Mouse (Mus musculus): ENCODE measurements around the gene Eya2. TPM values are rescaled to one million over a fixed set of nuclear protein-coding genes. Genes with fewer than 3 reads are reported as not detected.

Gene Eya2
- total and polyA plus RNA-seq, 2 experiments from 2014 or later, result 10.0 to 20.1 TPM

DNA sequence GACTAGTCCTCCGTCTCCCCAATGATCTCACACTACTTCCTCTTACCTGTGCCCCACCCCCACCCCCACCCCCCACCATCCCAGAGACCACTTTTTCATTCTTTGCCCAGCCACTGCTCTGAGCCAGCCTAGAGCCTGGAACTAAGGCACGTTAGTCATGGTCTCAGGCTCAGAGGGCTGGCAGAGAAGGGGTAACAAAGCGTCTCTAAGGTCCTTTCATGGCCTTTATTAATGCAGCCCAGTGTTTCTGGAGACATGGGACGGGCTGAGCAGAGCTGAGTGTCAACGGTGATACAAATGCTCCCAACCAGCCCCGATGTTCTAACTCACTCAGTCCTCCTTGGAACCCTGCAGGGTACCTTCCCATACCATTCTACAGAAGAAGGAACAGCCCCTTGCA, 30.2 kb upstream of the Eya2 start:
- Histone ChIP-seq H3K9me3 (ENCODE audit: low read length) (no peaks in the 10 kb centered on the region), H3K36me3 (ENCODE audit: insufficient read depth, low read length) (no peaks in the 10 kb centered on the region), H3K9ac (replicated peaks; ENCODE audit: low read length) (no peak overlapping the region), H3K4me1 (ENCODE audit: insufficient read depth, low read length) (peaks cover 7% of the 10 kb centered on the region), H3K4me2 (ENCODE audit: low read depth, low read length) (no peak overlapping the region), H3K27ac (no peak overlapping the region), H3K4me3 (ENCODE audit: low read length) (no peak overlapping the region), H3K27me3 (ENCODE audit: insufficient read depth, low read length) (no peaks in the 10 kb centered on the region; the same call in 1 of the 2 replicates)
- ATAC-seq (peak; percentile 57; the same call in 1 of the 2 replicates), DNase-seq (ENCODE audit: low spot score) (peak; percentile 51)
- no peak for TF ChIP-seq CTCF (IDR thresholded peaks at IDR 0.05; ENCODE audit: low read depth)
- 23% methylated on average over 6 of the region's 6 CpGs for WGBS

GRCm38 (mm10) chr2:165566898-165567297, 27.9 kb upstream of the Eya2 start:
- H3K36me3 ChIP-seq (ENCODE audit: insufficient read depth, low read length), result no peaks in the 10 kb centered on the region
- no peak overlapping the region for H3K9ac ChIP-seq (replicated peaks; ENCODE audit: low read length)
- TF ChIP-seq CTCF (IDR thresholded peaks at IDR 0.05; ENCODE audit: low read depth), result no peak
- no peaks in the 10 kb centered on the region for H3K9me3 ChIP-seq (ENCODE audit: low read length)
- H3K27me3 ChIP-seq (ENCODE audit: insufficient read depth, low read length), result no peaks in the 10 kb centered on the region
- peaks cover 7% of the 10 kb centered on the region for H3K4me1 ChIP-seq (ENCODE audit: insufficient read depth, low read length)
- no peak overlapping the region for H3K4me2 ChIP-seq (ENCODE audit: low read depth, low read length)
- no peak for ATAC-seq
- no peak overlapping the region for H3K4me3 ChIP-seq (ENCODE audit: low read length)
- no peak overlapping the region for H3K27ac ChIP-seq
- WGBS, result 73% methylated on average over 6 of the region's 6 CpGs
- DNase-seq (ENCODE audit: low spot score), result no peak

DNA sequence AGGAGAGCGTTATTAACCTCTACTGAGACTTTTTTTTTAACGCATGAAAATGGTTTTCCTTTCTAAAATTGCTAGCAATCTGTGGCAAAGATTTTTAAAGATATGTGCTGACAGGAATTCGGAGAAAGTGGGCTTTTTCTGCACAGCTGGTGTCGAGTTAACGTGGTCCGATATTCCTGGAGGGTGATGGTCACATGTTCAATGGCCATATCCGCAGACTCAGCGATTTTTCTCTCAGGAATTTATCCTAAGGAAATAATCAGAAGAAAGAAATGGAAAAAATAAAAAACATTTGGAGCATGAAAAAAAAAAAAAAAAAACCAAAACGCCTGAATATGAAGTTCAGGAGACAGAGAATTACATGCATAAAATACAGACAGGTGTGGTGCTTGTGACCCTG, 27.0 kb upstream of the Eya2 start:
- WGBS, result 65% methylated on average over 9 of the region's 9 CpGs
- Histone ChIP-seq H3K36me3 (ENCODE audit: insufficient read depth, low read length) (no peaks in the 10 kb centered on the region), H3K4me3 (ENCODE audit: low read length) (no peak overlapping the region), H3K4me2 (ENCODE audit: low read depth, low read length) (no peak overlapping the region), H3K4me1 (ENCODE audit: insufficient read depth, low read length) (peaks cover 7% of the 10 kb centered on the region), H3K27ac (no peak overlapping the region), H3K27me3 (ENCODE audit: insufficient read depth, low read length) (no peaks in the 10 kb centered on the region), H3K9ac (replicated peaks; ENCODE audit: low read length) (no peak overlapping the region), H3K9me3 (ENCODE audit: low read length) (no peaks in the 10 kb centered on the region)
- no peak for TF ChIP-seq CTCF (IDR thresholded peaks at IDR 0.05; ENCODE audit: low read depth)
- DNase-seq (ENCODE audit: low spot score) (no peak), ATAC-seq (no peak)

DNA sequence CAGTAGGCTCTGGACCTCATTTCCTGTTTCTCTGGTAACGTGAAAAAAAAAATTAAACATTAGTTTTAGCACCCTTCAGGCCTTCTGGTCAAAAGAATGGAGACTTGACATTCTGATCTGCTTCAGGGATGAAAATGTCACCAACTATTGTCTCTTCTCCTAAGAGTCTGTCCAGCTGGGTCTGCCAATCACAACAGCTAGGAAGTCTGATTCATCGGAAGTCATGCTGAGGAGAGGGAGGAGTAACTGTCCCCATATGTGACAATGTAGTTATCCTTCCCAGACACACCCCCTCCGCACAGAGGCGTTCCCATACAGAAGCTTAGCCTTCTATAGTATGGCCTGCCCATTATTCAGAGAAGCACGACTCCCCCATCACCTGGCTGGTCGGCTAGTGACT, 25.9 kb upstream of the Eya2 start:
- no peak overlapping the region for H3K9ac ChIP-seq (replicated peaks; ENCODE audit: low read length)
- no peak for ATAC-seq
- H3K9me3 ChIP-seq (ENCODE audit: low read length), result no peaks in the 10 kb centered on the region
- H3K27me3 ChIP-seq (ENCODE audit: insufficient read depth, low read length), result no peaks in the 10 kb centered on the region
- no peaks in the 10 kb centered on the region for H3K36me3 ChIP-seq (ENCODE audit: insufficient read depth, low read length)
- H3K4me3 ChIP-seq (ENCODE audit: low read length), result no peak overlapping the region
- no peak overlapping the region for H3K4me2 ChIP-seq (ENCODE audit: low read depth, low read length)
- H3K27ac ChIP-seq, result no peak overlapping the region
- no peaks in the 10 kb centered on the region for H3K4me1 ChIP-seq (ENCODE audit: insufficient read depth, low read length)
- no peak for DNase-seq (ENCODE audit: low spot score)
- no peak for TF ChIP-seq CTCF (IDR thresholded peaks at IDR 0.05; ENCODE audit: low read depth)
- 32% methylated on average over 6 of the region's 6 CpGs for WGBS

DNA sequence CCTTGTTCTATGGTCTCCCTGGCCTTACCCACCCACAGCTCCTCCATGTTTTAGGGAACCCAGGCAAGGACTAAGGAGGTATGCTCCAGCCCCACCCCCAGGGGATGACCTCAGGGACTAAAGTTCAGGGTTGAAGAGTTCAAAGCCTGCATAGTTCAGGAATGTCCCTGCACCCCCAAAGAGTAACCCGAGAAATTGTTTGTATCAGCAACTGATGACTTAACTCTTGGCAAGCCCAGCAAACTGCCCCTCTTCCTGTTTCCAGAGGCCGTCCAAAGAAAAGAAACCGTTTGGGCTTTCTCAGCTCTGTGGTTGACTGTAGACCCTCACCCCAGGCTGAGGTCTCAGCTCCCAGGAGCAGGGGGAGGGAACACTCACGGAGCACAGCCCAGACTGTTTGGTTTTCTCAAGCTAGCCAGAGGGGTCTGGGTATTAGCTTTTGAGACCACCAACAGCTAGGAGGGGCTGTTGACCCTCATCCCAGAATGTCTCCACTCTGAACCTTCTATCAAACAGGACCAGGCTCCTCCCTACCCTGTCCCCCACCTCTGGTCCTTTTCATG, 23.5 kb upstream of the Eya2 start:
- Histone ChIP-seq H3K9me3 (ENCODE audit: low read length) (no peaks in the 10 kb centered on the region), H3K4me3 (ENCODE audit: low read length) (no peak overlapping the region), H3K4me1 (ENCODE audit: insufficient read depth, low read length) (no peaks in the 10 kb centered on the region), H3K27ac (no peak overlapping the region), H3K36me3 (ENCODE audit: insufficient read depth, low read length) (no peaks in the 10 kb centered on the region), H3K4me2 (ENCODE audit: low read depth, low read length) (no peak overlapping the region), H3K27me3 (ENCODE audit: insufficient read depth, low read length) (no peaks in the 10 kb centered on the region), H3K9ac (replicated peaks; ENCODE audit: low read length) (no peak overlapping the region)
- WGBS, result 66% methylated on average over 4 of the region's 4 CpGs
- TF ChIP-seq CTCF (IDR thresholded peaks at IDR 0.05; ENCODE audit: low read depth), result no peak
- DNase-seq (ENCODE audit: low spot score), result no peak
- ATAC-seq, result no peak

DNA sequence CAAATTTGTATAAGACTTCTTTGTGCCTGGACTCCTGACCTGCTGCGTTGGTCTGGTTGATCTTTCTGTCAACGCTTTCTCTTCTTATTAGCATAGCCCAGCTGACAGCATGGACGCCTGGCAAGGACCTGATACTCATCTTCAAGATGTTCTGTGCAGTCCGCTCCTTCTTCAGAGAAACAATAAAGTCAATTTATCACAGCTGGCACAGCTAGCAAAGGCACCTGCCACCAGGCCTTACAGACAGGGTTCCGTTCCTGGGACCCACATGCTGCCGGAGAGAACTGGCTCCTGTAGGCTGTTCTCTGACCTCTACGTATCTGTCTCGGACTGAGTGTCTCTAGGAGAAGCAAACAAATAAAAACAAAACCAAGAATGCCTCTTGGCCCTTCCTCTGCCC, 11.8 kb upstream of the Eya2 start:
- H3K9ac ChIP-seq (replicated peaks; ENCODE audit: low read length), result no peak overlapping the region
- no peaks in the 10 kb centered on the region for H3K27me3 ChIP-seq (ENCODE audit: insufficient read depth, low read length)
- H3K4me1 ChIP-seq (ENCODE audit: insufficient read depth, low read length), result no peaks in the 10 kb centered on the region
- ATAC-seq (no peak), DNase-seq (ENCODE audit: low spot score) (no peak)
- H3K27ac ChIP-seq, result peak overlapping the region; percentile 4; the same call in 1 of the 2 replicates
- 44% methylated on average over 8 of the region's 8 CpGs for WGBS
- no peaks in the 10 kb centered on the region for H3K36me3 ChIP-seq (ENCODE audit: insufficient read depth, low read length)
- H3K9me3 ChIP-seq (ENCODE audit: low read length), result no peaks in the 10 kb centered on the region
- H3K4me2 ChIP-seq (ENCODE audit: low read depth, low read length), result no peak overlapping the region
- TF ChIP-seq CTCF (IDR thresholded peaks at IDR 0.05; ENCODE audit: low read depth), result no peak
- no peak overlapping the region for H3K4me3 ChIP-seq (ENCODE audit: low read length)

- WGBS, result 45% methylated on average over 4 of the region's 4 CpGs
These were observed 11.3 kb upstream of the Eya2 start for GRCm38 (mm10) chr2:165583518-165583917.

More at GRCm38 (mm10) chr2:165583518-165583917, 11.3 kb upstream of the Eya2 start:
- no peak overlapping the region for H3K9ac ChIP-seq (replicated peaks; ENCODE audit: low read length)
- H3K27me3 ChIP-seq (ENCODE audit: insufficient read depth, low read length), result no peaks in the 10 kb centered on the region
- DNase-seq (ENCODE audit: low spot score) (peak; percentile 58), ATAC-seq (peak; percentile 83)
- H3K27ac ChIP-seq, result peak overlapping the region; percentile 4; the same call in 1 of the 2 replicates
- H3K4me2 ChIP-seq (ENCODE audit: low read depth, low read length), result no peak overlapping the region
- H3K4me3 ChIP-seq (ENCODE audit: low read length), result no peak overlapping the region
- TF ChIP-seq CTCF (IDR thresholded peaks at IDR 0.05; ENCODE audit: low read depth), result peak; percentile 19; the same call in 1 of the 2 replicates
- H3K9me3 ChIP-seq (ENCODE audit: low read length), result no peaks in the 10 kb centered on the region
- no peaks in the 10 kb centered on the region for H3K4me1 ChIP-seq (ENCODE audit: insufficient read depth, low read length)
- no peaks in the 10 kb centered on the region for H3K36me3 ChIP-seq (ENCODE audit: insufficient read depth, low read length)
